In genomic region chr5:32854818-32855217, GRCm38 (mm10) we compare ENCODE assay signal across 11 mouse cellular contexts. TPM values are rescaled to one million over a fixed set of nuclear protein-coding genes. Genes with fewer than 3 reads are reported as not detected.
DNase-seq lines count a peak whose midpoint lies in the region; ATAC-seq and TF ChIP-seq lines count a peak whose summit lies in the region.
"Had no signal": no experiment of that assay in that cellular context is flagged by ENCODE, and none has a peak within 500 bp of the region (broad histone marks: within the 10 kb centered on the region; RNA-seq: fewer than 3 reads in every experiment).

No protein-coding gene starts in this region.

- peak; percentile 6 for DNase-seq in CD4-positive, CD25-positive, alpha-beta regulatory T cell, adult 2 months (ENCODE audit: low read depth, low spot score)
- no peak for DNase-seq in kidney, postnatal 0 days (ENCODE audit: low spot score)
- no peak for DNase-seq in kidney, adult 8-10 months
- no peak for DNase-seq in gastrocnemius, adult 8-10 months (ENCODE audit: low spot score in 2 of 2)
- DNase-seq in retina, embryonic 14.5 days (ENCODE audit: low spot score), result no peak

- H3K4me2 ChIP-seq in kidney, postnatal 0 days (ENCODE audit: low read length), result no peak overlapping the region
- no peak overlapping the region for H3K4me2 ChIP-seq in hindbrain, embryonic 16.5 days (ENCODE audit: low read length)
- H3K4me2 ChIP-seq in midbrain, embryonic 16.5 days (ENCODE audit: low read length), result no peak overlapping the region

- H3K9me3 ChIP-seq in kidney, postnatal 0 days (replicated peaks; ENCODE audit: low read length), result no peaks in the 10 kb centered on the region
- H3K9me3 ChIP-seq in hindbrain, embryonic 16.5 days (ENCODE audit: control insufficient read depth, low read length), result no peaks in the 10 kb centered on the region
- H3K9me3 ChIP-seq in midbrain, embryonic 16.5 days (replicated peaks; ENCODE audit: control insufficient read depth, low read length, poor library complexity, severe bottlenecking), result no peaks in the 10 kb centered on the region
- H3K9me3 ChIP-seq: heart, embryonic 12.5 days had no signal

- WGBS in kidney, postnatal 0 days, result 80% methylated on average over 4 of the region's 4 CpGs
- 89% methylated on average over 4 of the region's 4 CpGs for WGBS in hindbrain, embryonic 16.5 days
- 90% methylated on average over 4 of the region's 4 CpGs for WGBS in midbrain, embryonic 16.5 days

- no peaks in the 10 kb centered on the region for H3K36me3 ChIP-seq in kidney, postnatal 0 days (ENCODE audit: insufficient read depth, low read length)
- H3K36me3 ChIP-seq in hindbrain, embryonic 16.5 days (ENCODE audit: control insufficient read depth, insufficient read depth, low read length), result no peaks in the 10 kb centered on the region
- no peaks in the 10 kb centered on the region for H3K36me3 ChIP-seq in midbrain, embryonic 16.5 days (ENCODE audit: control insufficient read depth, insufficient read depth, low read length)

- ATAC-seq in CD4-positive, CD25-positive, alpha-beta regulatory T cell, adult 4 months, result no peak
- ATAC-seq in kidney, postnatal 0 days (replicated peaks; ENCODE audit: low FRiP score, low read depth), result no peak
- ATAC-seq in hindbrain, embryonic 16.5 days, result no peak
- no peak for ATAC-seq in midbrain, embryonic 16.5 days

- H3K4me1 ChIP-seq in kidney, postnatal 0 days (replicated peaks; ENCODE audit: insufficient read depth, low read length), result 0 out of 2 replicates have a peak, but pooled peaks cover 3% of the 10 kb centered on the region
- H3K4me1 ChIP-seq in hindbrain, embryonic 16.5 days (ENCODE audit: control insufficient read depth, insufficient read depth, low read depth, low read length), result peaks cover 20% of the 10 kb centered on the region
- peaks cover 32% of the 10 kb centered on the region for H3K4me1 ChIP-seq in midbrain, embryonic 16.5 days (ENCODE audit: control insufficient read depth, insufficient read depth, low read length)

- H3K9ac ChIP-seq in kidney, postnatal 0 days (ENCODE audit: low read depth, low read length), result no peak overlapping the region
- H3K9ac ChIP-seq in hindbrain, embryonic 16.5 days (ENCODE audit: low read depth, low read length), result no peak overlapping the region
- 0 out of 2 replicates have a peak overlapping the region, but pooled peaks have one; percentile 38 for H3K9ac ChIP-seq in midbrain, embryonic 16.5 days (ENCODE audit: low read depth, low read length)
- H3K9ac ChIP-seq: heart, embryonic 12.5 days had no signal

- no peak overlapping the region for H3K4me3 ChIP-seq in kidney, postnatal 0 days (replicated peaks; ENCODE audit: low read depth, low read length)
- no peak overlapping the region for H3K4me3 ChIP-seq in hindbrain, embryonic 16.5 days (ENCODE audit: low read length)
- no peak overlapping the region for H3K4me3 ChIP-seq in midbrain, embryonic 16.5 days (ENCODE audit: low read depth, low read length)

- no peaks in the 10 kb centered on the region for H3K27me3 ChIP-seq in kidney, postnatal 0 days (ENCODE audit: insufficient read depth, low read length)
- H3K27me3 ChIP-seq in hindbrain, embryonic 16.5 days (replicated peaks; ENCODE audit: control insufficient read depth, insufficient read depth, low read length), result no peaks in the 10 kb centered on the region
- H3K27me3 ChIP-seq in midbrain, embryonic 16.5 days (ENCODE audit: control insufficient read depth, insufficient read depth, low read depth, low read length), result no peaks in the 10 kb centered on the region
- H3K27me3 ChIP-seq: heart, embryonic 12.5 days had no signal

- no peak for TF ChIP-seq CTCF in kidney, postnatal 0 days (IDR thresholded peaks at IDR 0.05; ENCODE audit: low read depth)

- H3K27ac ChIP-seq in kidney, postnatal 0 days, result peak overlapping the region; percentile 9; the same call in 1 of the 2 replicates
- H3K27ac ChIP-seq in hindbrain, embryonic 16.5 days (ENCODE audit: low read depth, low read length), result 0 out of 2 replicates have a peak overlapping the region, but pooled peaks have one; percentile 17
- peak overlapping the region; percentile 76 for H3K27ac ChIP-seq in midbrain, embryonic 16.5 days (ENCODE audit: low read length)

RNA-seq across cellular contexts. Expression of gene Prr14l, which starts 0.8 kb away (rescaled TPM):
- 10 to 100 TPM; 24.9 to 26.7 TPM for polyA plus RNA-seq in CD4-positive, CD25-positive, alpha-beta regulatory T cell, adult 4 months (2017; shearing (Covaris generic))
- polyA plus RNA-seq in kidney, postnatal 0 days (2015; fragmentation: Nextera tagmentation; extraction: Ambion mirVana), result 8.5 and 11.0 TPM in 2 replicates
- polyA plus RNA-seq in hindbrain, embryonic 16.5 days (2015; fragmentation: Nextera tagmentation; extraction: Ambion mirVana), result 7.8 TPM in 2 replicates
- polyA plus RNA-seq in midbrain, embryonic 16.5 days (2015; fragmentation: Nextera tagmentation; extraction: Ambion mirVana), result 8.7 and 14.7 TPM in 2 replicates
- 1 to 10 TPM; 3.9 to 4.9 (median 4.2) TPM for total RNA-seq in gastrocnemius, adult 8-10 months (2022)

RNA-seq across cellular contexts. Expression of gene Depdc5, which starts 8.7 kb away (rescaled TPM):
- 10 to 100 TPM; 19.2 to 31.1 TPM for polyA plus RNA-seq in CD4-positive, CD25-positive, alpha-beta regulatory T cell, adult 4 months (2017; shearing (Covaris generic))
- 9.6 and 10.7 TPM in 2 replicates for polyA plus RNA-seq in kidney, postnatal 0 days (2015; fragmentation: Nextera tagmentation; extraction: Ambion mirVana)
- polyA plus RNA-seq in hindbrain, embryonic 16.5 days (2015; fragmentation: Nextera tagmentation; extraction: Ambion mirVana), result 21.5 and 27.1 TPM in 2 replicates
- 27.4 and 31.6 TPM in 2 replicates for polyA plus RNA-seq in midbrain, embryonic 16.5 days (2015; fragmentation: Nextera tagmentation; extraction: Ambion mirVana)
- 10 to 100 TPM; 12.4 to 15.5 (median 14.0) TPM for total RNA-seq in gastrocnemius, adult 8-10 months (2022)

RNA-seq across cellular contexts. Expression of gene Gm20671, which starts 27.9 kb away (rescaled TPM):
- polyA plus RNA-seq in CD4-positive, CD25-positive, alpha-beta regulatory T cell, adult 4 months (2017; shearing (Covaris generic)), result not detected
- not detected in 2 replicates for polyA plus RNA-seq in kidney, postnatal 0 days (2015; fragmentation: Nextera tagmentation; extraction: Ambion mirVana)
- polyA plus RNA-seq in hindbrain, embryonic 16.5 days (2015; fragmentation: Nextera tagmentation; extraction: Ambion mirVana), result 0.11 TPM in 1 of 2 replicates, not detected in the other
- not detected in 2 replicates for polyA plus RNA-seq in midbrain, embryonic 16.5 days (2015; fragmentation: Nextera tagmentation; extraction: Ambion mirVana)
- under 1 TPM in 2 of 4 experiments, not detected in 2; 0.25 to 0.29 TPM for total RNA-seq in gastrocnemius, adult 8-10 months (2022)
- total RNA-seq: layer of hippocampus, adult 8-10 months had no signal
- polyA plus RNA-seq: heart, embryonic 12.5 days; lung, embryonic 14.5 days had no signal

Comparison
In these comparisons a context has a peak if more than half of its experiments do, and no peak if none do; other contexts are left out.
1. H3K27ac ChIP-seq: peak in every context shown above with its lines; median percentile 76 in midbrain, embryonic 16.5 days; 17 in hindbrain, embryonic 16.5 days; 9 in kidney, postnatal 0 days.